Mouse (Mus musculus) C2C12 (cell line): ENCODE measurements at regions not wholly inside any gene's neighbourhood (a gene's known extent, or its start where the extent isn't known, plus 50 kb on each side); places are given as distances from the start of the nearest gene placed in this dataset.

ENCODE experiments used
- H3K27me3 ChIP-seq: one replicate; pipeline ENCODE4 v1.6.1; 2011; ENCODE audit not compliant: control insufficient read depth, insufficient read depth, insufficient read length
- H3K36me3 ChIP-seq: one replicate; pipeline ENCODE4 v1.6.1; 2011; ENCODE audit not compliant: control insufficient read depth, insufficient read depth
- H3K4me3 ChIP-seq: one replicate; pipeline ENCODE4 v1.5.1; 2011; ENCODE audit warnings: mild to moderate bottlenecking, control low read depth; ENCODE audit not compliant: poor library complexity, insufficient read depth, severe bottlenecking
- H3K79me2 ChIP-seq: one replicate; pipeline ENCODE4 v1.6.1; 2011; ENCODE audit not compliant: control insufficient read depth, insufficient read depth
- H3K79me3 ChIP-seq: one replicate; pipeline ENCODE4 v1.6.1; 2011; ENCODE audit warnings: low read depth, control low read depth
- H3ac ChIP-seq: one replicate; pipeline ENCODE3; 2011; ENCODE audit warnings: low read depth; ENCODE audit not compliant: control insufficient read depth, insufficient read length
- CEBPB ChIP-seq: IDR thresholded peaks from one replicate; pipeline ENCODE4 v1.6.1; 2011; ENCODE audit warnings: low read depth, mild to moderate bottlenecking, control low read depth, moderate library complexity
- CTCF ChIP-seq: IDR thresholded peaks from one replicate; pipeline ENCODE4 v1.5.1; 2011; ENCODE audit not compliant: control insufficient read depth, insufficient read depth, insufficient read length
- FOSL1 ChIP-seq: IDR thresholded peaks from one replicate; pipeline ENCODE4 v1.8.0; 2011; ENCODE audit warnings: mild to moderate bottlenecking, low read length; ENCODE audit not compliant: poor library complexity, insufficient read depth, severe bottlenecking
- MAX ChIP-seq: IDR thresholded peaks from one replicate; pipeline ENCODE4 v1.6.1; 2011; ENCODE audit warnings: mild to moderate bottlenecking, control low read depth
- MYOD1 ChIP-seq: IDR thresholded peaks from one replicate; pipeline ENCODE4 v1.6.1; 2011; ENCODE audit warnings: low read depth; ENCODE audit not compliant: control insufficient read depth, insufficient read length
- MYOG ChIP-seq: IDR thresholded peaks from one replicate; pipeline ENCODE4 v1.6.1; 2011; ENCODE audit not compliant: control insufficient read depth, insufficient read length; ENCODE audit errors: extremely low read depth
- USF1 ChIP-seq: IDR thresholded peaks from one replicate; pipeline ENCODE4 v1.6.1; 2011; ENCODE audit warnings: low read depth, mild to moderate bottlenecking, control low read depth, moderate library complexity

DNA sequence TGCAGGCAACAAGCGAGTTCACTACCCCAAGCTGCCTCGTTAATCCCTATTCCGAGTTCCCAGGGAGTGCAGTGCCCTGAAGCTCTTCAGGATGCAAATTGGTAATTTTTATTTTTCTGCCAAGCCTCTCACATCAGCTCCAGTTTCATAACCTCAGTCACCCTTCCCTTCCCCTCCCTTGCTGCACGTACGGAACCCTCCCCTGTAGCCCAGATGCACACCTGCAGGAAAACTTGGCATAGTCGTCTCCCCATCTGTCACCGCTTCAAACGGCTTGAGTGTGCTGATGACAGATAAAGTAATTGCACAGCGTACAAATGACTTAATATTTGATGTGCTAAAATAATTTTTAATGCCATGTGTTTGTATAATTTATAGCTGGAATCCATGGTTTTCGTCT lies 119.7 kb upstream of the Tmem45b start:
- Histone ChIP-seq H3K27me3 (peaks cover 7% of the 10 kb centered on the region), H3K36me3 (no peaks in the 10 kb centered on the region), H3K4me3 (no peak overlapping the region), H3K79me2 (no peaks in the 10 kb centered on the region), H3K79me3 (no peaks in the 10 kb centered on the region), H3ac (no peak overlapping the region)
- TF ChIP-seq CEBPB (no peak), USF1 (no peak), MYOD1 (no peak)

DNA sequence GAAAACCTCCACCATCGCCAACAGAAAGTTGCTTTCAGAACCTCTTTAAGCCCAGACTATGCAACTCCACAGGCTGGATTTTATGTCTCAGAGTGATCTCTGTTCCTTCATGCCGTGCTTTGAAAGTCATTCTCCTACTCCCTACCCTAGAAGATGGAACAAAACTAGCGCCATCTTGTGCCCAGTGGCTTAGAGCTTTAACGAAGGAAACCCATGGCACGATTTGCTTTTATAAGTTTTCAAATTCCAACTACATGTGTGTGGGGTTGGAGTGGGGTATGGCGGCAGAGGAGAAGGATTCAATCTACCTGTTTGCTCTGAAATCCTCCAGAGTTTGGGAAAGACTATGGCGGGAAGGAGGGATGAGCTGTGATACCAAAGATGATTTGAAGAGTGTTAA lies 118.7 kb upstream of the Tmem45b start:
- H3K4me3 ChIP-seq: no peak overlapping the region
- H3K79me3 ChIP-seq: no peaks in the 10 kb centered on the region
- peaks cover 7% of the 10 kb centered on the region for H3K27me3 ChIP-seq
- no peaks in the 10 kb centered on the region for H3K36me3 ChIP-seq
- no peak overlapping the region for H3ac ChIP-seq
- no peaks in the 10 kb centered on the region for H3K79me2 ChIP-seq
- TF ChIP-seq USF1 (no peak), CEBPB (no peak), CTCF (no peak), MAX (no peak), FOSL1 (no peak)

DNA sequence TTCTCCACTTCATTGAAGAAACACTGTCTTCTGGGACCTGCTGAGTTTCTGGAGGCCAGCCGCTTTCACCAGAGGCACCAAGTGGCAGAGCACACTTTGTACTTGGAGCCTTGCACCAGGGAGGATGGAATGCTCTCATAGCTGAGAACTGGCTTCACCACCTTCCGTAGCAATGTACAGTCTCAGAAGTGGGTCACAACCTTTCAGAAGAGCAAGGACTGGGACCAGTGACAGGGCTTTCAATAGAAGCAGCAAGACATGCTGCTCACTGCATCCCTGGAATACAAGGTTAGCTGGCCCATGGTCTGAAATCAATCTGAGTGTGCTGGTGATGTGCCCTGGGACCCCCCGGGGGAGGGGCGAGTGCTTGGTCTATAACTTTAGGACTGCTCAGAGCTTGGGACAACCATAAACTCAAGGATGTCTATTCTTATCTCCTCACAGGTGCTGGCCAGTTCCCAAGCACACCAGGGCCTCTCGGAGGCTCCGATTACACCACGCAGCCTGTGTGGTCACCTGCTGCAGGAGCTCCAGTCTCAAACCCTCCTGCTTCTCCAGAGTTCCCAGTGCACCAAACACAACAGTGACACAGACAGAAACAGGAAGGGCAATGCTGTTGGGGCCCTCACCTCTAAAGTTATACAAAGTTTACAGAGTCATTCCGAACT lies 114.4 kb upstream of the Tmem45b start:
- Histone ChIP-seq H3K36me3 (no peaks in the 10 kb centered on the region), H3K79me2 (no peaks in the 10 kb centered on the region), H3K27me3 (no peaks in the 10 kb centered on the region), H3K4me3 (no peak overlapping the region), H3K79me3 (no peaks in the 10 kb centered on the region), H3ac (no peak overlapping the region)
- no peak for TF ChIP-seq USF1
- TF ChIP-seq MYOD1: no peak
- TF ChIP-seq MYOG: no peak
- TF ChIP-seq CEBPB: no peak
- no peak for TF ChIP-seq CTCF
- no peak for TF ChIP-seq FOSL1
- TF ChIP-seq MAX: no peak

DNA sequence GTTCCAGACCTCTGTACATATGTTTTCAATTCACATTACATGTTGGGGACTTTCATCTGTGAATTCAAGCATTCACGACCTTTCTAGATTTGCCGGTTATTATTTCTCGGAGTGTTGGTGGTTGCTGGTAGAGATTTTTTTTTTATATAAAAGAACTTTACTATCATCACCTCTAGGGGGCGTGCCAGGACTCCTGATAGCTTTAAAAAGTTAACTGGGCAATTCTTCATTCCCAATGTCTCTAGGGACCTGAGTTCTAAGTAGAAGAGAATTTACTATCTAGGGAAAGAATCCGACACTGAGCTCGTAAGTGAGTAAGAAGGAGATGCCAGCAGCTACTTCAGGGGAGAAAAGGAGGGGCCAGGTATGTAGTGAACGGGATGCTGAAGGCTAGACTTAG lies 112.8 kb upstream of the Tmem45b start:
- no peak for TF ChIP-seq CEBPB
- TF ChIP-seq MYOD1: no peak
- no peak for TF ChIP-seq MAX
- no peak for TF ChIP-seq USF1
- no peak for TF ChIP-seq FOSL1
- TF ChIP-seq CTCF: no peak
- no peak for TF ChIP-seq MYOG
- Histone ChIP-seq H3K27me3 (no peaks in the 10 kb centered on the region), H3K79me3 (no peaks in the 10 kb centered on the region)

DNA sequence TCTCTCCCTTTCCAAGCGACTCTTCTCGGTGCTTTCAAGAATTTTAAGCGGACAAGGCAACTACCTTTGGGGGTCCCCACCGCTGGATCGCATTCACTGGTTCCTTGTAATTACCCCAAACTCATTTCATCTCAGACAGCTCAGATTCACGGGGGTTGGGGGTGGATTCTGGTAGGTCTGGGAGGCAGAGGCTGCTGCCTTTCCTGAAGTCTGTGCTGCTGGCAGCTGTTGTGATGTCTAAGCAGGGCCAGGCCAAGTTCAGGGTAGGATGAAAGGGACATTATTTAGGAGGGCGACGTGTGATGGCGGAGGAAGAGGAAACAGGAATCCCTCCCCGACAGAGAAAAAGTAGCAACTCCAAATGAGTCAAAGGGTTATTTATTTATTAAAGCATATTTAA lies 102.8 kb upstream of the Tmem45b start:
- H3K79me3 ChIP-seq: no peaks in the 10 kb centered on the region
- TF ChIP-seq MYOD1: no peak
- no peak for TF ChIP-seq CTCF
- TF ChIP-seq CEBPB: no peak
- no peak for TF ChIP-seq USF1
- peaks cover 11% of the 10 kb centered on the region for H3K27me3 ChIP-seq
- H3K4me3 ChIP-seq: no peak overlapping the region
- no peak overlapping the region for H3ac ChIP-seq
- H3K79me2 ChIP-seq: no peaks in the 10 kb centered on the region
- no peaks in the 10 kb centered on the region for H3K36me3 ChIP-seq

More for the DNA sequence above, 112.8 kb upstream of the Tmem45b start:
- Histone ChIP-seq H3ac (no peak overlapping the region), H3K36me3 (no peaks in the 10 kb centered on the region), H3K79me2 (no peaks in the 10 kb centered on the region), H3K4me3 (no peak overlapping the region)

DNA sequence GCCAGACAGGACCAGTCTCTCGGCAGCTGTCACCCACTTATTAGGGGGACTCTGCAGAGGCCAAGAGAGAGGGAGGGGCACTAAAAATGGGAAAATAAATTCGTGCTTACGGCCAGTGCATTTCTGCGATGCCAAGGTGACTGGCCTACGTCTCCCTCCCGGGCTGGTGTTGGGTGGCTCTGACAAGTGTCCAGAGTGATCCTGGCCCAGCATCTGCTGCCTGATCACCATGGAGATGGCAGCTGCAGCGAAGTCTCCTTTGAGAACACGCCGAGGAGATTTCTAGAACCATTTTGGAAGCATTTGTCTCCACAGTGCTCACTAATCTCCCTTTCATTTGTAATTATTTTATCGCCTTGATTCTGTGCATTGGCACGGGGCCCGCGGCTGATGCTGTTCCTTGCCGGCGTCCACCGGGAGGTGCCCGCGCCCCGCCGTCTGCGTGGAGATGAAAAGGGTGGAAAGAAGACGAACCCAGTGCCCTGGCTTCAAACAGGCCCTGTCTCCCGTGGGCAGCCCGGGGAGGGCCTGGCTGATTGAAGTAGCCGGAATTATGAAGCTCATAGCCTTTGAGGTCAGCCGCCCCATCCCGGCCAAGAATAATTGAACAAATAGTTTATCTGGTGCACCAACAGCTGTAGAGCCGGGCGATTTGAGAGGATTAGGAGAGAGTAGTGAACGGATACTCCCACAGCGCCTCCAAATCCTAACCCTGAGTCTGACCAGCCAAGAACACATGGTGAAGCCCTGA lies 102.2 kb upstream of the Tmem45b start:
- no peak overlapping the region for H3ac ChIP-seq
- no peaks in the 10 kb centered on the region for H3K36me3 ChIP-seq
- H3K79me3 ChIP-seq: no peaks in the 10 kb centered on the region
- TF ChIP-seq CTCF (no peak), FOSL1 (no peak), USF1 (no peak), MAX (no peak), MYOD1 (no peak), MYOG (no peak)
- peaks cover 16% of the 10 kb centered on the region for H3K27me3 ChIP-seq
- no peaks in the 10 kb centered on the region for H3K79me2 ChIP-seq
- H3K4me3 ChIP-seq: no peak overlapping the region
